Mouse (Mus musculus) right cerebral cortex, postnatal 10 days (tissue): ENCODE measurements around the gene Gm28551.
"Not testable (repeated sequence)": the region's sequence is repeated elsewhere in the genome, so short reads cannot be mapped to it uniquely, and the experiment has no call there.

Experiments used
- DNase-seq, 2 experiments: peaks; one replicate each; pipeline ENCODE4 v3.0.0; 2021; ENCODE audit warnings: low spot score in 2 of 2

Gm28551 gene

DNA sequence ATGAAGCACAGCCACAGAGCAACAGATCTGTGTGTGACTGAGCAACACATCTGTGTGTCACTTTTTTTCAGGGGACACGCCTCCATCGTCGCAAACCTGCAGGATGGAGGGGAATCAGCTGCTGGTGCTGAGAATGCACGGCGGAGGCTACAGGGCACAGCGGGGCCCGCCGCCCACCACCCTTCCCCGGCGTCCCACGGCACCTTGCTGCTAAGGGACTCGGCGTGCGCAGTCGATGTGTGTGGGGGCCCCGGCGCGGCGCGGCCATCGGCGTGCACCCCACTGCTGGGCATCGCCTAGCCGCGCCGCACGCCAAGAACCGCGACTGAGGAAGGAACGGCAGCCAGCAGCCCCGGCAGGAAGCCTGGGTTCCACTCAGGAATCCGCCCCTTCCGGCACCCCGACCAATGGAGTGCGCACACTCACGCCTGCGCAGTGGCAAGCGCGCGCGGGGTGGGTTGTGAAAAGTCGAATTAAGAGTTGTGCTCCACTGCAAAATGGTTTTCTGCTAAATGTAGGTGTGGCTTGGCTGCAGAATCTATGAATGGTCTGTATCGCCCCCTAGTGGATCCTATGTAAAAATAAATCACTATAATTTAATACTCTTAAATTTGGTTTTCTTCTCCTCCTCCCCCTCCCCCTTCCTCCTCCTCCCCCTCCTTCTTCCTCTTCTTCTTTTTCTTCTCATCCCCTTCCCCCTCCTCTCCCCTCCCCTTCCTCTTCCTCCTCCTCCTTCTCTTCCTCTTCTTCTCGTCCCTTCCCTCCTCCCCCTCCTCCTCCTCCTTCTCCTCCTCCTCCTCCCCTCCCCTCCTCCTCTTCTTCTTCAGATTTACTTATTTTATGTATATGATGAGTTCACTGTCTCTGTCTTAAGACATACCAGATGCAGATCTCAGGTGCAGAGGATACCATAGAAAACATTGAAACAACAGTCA lies at the start of gene Gm28551, which contains the start of the genes Asdurf and Asnsd1:
Gene Gm28551, minus strand, starts transcription at position 341 of the 935 bp plus-strand sequence.
Gene Asdurf, minus strand, starts transcription at position 293 of the 935 bp plus-strand sequence.
Gene Asnsd1, minus strand, starts transcription at position 426 of the 935 bp plus-strand sequence.
- peak; percentile 98 for DNase-seq

DNA sequence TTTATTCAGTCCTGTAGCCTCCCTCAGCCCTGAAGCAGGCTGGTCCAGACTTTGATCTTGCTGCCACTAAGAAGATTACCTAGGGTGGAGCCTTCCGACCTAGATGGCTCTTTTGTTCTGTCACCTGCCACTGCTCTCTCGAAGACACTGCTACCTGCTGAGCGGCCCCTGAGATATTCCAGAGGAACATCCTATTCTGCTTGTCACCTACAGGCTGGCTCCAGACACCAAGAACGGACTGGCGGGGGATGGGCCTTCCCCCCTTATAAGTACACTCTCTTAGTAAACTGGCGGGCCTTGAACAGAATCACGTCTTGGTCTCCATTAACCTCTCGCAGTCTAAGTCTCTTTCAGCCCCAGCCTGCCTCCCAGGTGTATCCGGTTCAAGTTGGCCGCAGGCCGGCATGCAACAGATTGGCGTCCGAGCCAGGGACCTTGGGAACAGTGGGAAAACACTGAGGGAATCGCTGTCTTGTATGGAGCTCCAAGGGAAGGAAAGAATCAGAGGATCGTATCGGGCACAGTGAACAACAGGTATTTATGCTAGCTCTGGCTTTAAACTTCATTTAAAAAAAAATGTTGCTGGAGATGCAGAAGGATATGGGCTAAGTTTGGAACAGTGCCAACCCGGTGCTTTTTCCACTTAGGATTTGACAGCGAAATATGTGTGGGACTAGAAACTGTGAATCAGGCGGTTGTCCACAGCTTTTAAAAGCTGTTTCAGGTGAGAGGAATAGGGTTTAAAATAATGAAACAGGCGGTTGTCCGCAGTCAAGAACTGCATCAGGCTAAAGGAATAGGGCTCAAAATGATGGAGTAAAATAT lies 41.7 kb upstream of the Gm28551 start:
- DNase-seq: peak; percentile 46 to 51

DNA sequence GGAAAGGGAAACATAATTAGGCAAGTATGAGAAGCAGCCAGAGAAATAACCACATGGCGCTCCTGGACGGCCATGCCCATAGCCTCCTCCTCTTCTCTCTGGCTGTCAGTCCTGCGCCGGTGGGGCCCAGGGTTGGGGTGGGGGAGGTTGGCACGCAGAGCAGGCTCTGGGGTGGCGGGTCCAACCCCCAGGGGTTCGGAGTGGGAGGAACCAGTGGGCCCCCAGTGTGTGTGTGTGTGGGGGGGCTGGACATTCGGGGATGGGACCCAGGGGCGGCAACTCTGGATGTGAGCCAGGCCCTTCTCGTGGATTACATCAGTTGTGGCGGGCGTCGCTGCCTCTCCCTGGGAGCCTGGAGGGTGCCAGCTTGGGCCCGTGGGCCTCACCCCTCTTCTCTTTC lies 36.3 kb upstream of the Gm28551 start:
- no peak for DNase-seq

DNA sequence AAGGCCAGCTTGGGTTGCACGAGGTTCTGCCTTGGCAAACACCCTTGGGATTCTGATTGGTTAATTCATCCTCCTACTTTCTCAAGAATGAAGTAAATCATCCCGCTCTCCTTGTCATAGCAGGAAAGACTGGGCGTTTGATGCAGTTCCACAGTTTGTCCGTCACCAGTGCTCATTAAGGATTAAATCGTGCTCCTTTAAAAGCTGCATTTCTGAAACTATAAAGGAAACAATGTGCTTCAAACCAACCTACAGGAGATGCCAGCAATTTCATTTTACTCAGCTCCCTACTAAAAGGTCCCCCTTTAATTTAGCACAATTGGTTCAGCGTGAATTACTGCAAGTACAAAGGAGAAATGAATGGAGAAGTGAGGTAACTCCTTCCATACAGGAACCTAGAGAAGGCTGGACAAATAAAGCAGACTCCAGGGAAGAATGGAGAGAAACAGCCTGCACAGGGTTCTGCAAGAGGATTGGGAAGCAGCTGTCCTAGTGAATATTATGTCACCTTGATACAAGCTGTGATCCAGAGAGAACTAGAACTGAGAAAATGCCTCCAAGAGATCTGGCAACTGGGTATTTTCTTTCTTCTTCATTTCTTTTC lies 31.7 kb upstream of the Gm28551 start:
- DNase-seq: no peak

DNA sequence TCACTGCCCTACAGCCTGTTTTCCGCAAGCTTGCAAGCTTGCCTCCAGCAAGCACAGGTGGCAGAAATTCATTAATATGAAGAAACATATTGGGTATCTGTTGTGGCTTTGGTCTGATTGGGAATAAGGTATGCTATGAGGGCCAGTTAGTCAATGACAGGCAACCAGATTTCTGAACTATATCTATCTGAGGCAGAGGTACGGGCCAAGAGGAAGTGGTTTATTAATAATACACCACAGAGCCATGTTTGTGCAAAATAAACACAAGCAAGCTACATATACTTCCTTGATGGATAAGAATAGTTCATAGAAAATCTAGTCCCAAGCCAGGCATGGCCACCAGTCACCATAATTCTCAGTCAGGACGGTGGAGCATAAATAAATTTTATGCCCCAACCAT lies 25.3 kb upstream of the Gm28551 start:
- DNase-seq: no peak

DNA sequence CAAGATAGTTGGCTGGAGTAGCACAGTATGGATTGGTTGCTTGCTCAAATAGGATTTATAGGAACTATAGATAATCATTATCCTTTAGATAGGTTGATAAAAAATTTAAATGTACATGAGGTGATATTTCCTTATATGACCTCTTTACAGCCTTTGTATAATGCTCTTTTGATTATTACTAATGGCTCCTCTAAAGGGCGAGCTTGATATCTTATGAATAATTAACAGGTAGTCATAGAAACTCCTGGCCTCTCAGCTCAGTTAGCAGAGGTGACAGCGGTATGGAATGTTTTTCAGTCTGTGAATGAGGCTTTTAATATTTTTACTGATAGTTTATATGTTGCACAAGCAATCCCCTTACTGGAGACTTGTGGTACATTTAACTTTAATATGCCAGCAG lies 23.5 kb upstream of the Gm28551 start:
- not testable (repeated sequence) for DNase-seq

DNA sequence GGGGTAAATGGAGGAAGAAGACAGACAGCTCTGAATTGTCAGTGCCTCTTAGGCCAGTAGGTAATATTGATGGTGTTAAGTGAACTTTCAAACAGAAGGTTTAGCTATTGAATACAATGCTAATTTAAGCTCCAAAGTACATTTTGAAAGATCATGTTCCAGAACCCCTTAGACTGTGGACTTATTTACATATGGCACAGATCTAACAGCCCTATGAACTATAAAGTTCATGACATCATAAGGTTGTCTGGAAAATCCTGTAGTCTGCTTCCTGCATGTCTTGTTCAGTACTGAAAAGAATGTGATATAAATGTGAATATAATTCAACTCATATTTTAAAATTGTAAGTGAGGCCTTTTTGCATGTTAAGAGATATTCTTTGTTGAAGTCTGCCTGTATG lies 6.5 kb upstream of the Gm28551 start:
- DNase-seq: no peak

DNA sequence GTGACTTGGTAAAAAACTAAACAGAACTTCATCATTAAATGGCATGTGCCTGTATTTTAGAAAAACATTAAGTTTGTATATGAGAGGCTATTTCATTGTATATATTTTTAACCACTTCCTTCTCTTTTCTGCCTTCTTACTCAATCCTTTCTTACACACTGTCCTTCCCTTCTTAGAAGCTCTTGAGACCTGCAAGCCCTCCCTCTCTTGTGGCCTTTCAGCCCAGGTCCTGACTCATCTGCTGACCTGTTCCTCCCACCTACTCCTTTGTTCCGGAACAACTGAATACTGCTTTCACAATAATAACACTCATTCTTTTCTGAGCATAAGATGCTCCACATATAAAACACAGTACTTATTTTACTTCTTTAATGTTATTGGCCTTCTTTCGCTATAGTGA lies 11.4 kb downstream of the Gm28551 start:
- no peak for DNase-seq

DNA sequence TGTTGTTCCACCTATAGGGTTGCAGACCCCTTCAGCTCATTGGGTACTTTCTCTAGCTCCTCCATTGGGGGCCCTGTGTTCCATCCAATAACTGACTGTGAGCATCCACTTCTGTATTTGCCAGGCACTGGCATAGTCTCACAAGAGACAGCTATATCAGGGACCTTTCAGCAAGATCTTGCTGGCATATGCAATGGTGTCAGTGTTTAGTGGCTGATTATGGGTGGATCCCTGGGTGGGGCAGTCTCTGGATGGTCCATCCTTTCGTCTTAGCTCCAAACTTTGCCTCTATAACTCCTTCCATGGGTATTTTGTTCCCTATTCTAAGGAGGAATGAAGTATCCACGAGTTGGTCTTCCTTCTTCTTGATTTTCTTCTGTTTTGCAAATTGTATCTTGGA lies 15.1 kb downstream of the Gm28551 start:
- not testable (repeated sequence) for DNase-seq

DNA sequence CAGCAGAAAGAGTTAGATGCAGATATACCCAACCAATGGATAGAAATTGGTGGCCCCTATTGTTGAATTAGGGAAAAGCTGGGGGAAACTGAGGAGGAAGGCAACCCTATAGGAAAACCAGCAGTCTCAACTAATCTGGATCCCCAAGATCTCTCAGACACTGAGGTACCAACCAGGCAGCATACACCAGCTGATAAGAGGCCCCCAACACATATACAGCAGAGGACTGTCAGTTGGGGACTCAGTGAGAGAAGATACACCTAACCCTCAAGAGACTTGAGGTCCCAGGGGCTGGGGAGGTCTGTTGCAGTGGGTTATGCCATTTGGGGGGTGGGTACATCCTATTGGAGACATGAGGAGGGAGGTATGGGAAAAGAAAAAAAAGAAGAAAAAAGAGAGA lies 17.0 kb downstream of the Gm28551 start:
- no peak for DNase-seq

DNA sequence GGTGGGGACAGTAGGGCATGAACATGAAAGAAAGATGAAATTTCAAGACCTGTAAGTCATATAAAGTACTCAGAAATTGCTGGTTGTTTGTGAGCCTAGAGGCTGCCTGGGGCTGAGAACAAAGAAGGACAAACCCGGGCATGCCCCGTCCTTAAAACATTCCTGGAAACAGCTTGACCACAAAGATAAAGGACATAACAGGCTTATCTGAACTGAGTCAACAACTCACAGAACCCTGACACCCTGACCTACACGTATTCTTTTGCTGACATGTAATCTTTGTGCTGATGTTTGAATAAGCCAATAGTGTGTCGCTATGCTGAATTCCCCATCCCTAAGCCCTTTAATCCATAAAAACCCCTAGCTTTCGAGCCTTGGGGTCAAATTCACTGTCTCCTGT lies 18.9 kb downstream of the Gm28551 start:
- DNase-seq: not testable (repeated sequence)

DNA sequence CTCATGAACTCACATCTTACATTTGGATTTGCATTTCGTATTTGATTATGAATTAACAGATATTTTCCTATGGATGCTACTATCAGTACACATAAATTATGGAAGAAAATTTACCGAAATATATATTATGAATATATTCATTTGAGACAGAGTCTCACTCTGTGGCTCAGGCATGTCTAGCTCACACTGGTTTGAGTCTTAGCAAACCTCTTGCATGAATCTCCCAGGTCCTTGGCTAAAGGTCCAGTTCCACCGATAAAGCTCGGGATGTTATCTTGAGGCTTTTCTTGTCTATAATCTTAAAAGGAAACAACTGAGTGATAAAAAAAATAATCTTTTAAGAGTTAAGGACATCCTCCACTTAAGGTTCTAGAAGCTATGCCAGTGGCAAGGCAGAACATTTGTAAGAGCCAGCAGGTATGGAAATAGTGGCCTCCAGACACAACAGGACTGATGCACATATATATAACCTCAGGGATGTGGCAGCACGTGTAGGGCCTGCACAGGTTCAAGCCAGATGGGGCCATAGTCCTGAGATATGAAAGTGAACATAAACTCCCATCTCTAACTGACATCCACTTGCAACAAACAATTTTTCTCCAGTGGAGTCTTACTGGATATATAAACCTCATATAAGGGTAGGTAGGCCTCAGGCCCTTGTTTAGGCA lies 27.5 kb downstream of the Gm28551 start:
- DNase-seq: no peak

DNA sequence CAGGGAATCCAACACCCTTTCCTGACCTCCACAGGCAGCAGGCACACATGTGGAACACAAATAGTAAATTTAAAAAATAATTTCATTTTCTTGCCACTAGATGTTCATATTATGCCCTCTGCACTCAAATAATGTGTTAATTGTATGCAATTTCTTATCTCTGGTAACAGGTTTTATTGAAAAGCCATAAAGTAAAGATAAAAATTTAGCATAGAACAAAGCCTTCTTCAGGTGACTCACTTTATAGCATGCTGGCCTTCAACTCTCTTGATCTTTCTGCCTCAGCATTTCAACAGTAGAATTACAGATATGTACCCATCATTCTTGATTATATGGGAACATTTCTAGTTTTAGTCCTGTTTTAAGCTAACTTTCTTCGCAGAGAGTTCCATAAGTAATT lies 28.2 kb downstream of the Gm28551 start:
- DNase-seq: no peak

DNA sequence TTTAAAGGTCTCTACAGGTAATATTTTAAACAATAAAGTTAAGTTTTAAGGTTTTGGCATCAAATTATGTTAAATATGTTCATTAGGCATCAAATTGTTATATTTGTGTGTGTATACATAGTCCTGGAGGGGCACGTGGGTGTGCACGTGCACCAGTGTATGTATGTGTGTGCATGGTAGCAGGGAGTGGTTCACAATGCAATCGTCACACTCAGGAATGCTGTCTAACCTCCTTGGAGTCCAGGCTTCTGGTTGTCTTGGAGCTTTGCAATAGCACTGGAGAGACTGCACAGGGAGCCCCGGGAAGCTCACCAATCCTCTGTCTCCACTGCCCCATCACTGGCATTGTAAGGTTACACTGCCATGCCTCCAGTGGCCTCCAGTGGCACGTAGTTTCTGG lies 29.2 kb downstream of the Gm28551 start:
- DNase-seq: no peak

DNA sequence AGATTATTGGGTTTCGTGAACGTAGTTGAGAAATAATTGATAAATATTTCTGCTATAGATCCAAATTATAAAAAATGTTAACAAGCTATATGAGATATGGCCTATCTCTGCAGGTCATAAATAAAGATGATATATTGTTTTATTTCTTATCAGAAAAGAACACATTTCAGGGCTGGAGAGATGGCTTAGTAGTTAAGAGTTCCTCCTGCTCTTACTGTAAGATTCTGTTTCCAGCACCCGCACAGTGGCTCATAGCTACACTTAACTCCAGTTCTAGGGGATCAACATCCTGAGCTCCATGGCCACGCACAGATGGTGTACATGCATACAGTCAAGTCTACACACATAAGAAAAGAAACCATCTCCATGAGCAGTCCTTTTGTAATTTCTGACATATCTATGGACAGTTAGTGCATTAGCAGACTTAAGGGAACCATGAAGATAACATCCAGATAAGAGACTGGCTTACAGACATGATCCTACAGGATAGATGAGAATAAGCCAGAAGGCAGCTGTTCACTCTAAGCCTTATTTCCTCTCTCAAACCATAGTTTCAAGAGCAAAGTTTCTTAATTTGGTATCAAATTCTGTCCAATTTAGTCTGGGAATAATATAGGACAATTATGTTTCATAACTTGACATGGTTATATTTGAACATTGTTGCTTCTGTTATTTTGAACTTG lies 30.7 kb downstream of the Gm28551 start:
- no peak for DNase-seq

DNA sequence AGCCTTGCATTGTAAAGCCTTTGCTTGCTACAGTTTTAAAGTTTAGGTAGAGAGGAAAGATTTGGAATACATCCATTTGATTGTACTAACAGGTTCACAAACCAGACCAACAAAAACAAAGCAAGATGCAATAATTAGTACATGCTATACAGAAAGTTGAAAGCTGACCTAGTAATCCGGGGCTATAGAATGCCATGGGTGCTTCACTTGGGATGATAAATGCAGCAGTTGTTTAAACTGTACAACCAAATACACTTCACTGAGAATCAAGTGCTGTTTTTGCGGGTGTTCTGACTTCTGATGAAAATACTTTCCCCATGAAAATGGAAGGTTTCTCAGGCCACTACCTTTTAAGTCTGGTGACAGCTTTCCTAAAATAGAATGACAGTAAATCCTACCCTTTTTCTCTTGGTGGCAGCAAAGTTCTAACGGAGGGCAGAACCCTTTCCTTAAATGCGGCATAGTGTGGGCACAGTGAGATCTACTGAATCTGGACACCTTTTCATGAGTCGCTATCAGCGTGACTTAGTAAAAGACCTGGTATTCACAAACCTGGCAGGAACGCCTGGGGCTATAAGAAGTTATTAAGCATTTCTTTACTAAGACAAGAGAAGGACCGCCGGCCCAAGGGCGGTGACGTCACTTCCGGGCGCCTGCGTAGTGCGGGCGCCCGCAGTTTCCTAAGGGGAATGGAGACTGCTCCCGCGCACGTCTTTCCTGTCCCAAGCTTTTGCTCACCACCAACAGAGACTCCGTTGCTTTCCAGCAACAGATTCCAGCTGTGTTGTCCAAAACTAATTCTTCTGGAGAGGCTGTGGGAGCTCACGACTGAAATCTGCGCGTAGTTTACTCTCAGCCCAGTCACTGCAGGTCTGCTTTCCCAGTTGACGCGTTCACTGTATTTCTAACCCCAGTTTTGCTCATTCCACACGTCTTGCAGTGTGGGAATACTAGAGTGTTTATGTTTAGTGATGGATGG lies 39.2 kb downstream of the Gm28551 start, which contains the start of gene Osgepl1:
Gene Osgepl1, plus strand, starts transcription at position 636 of the 979 bp plus-strand sequence.
- DNase-seq: peak; percentile 91

DNA sequence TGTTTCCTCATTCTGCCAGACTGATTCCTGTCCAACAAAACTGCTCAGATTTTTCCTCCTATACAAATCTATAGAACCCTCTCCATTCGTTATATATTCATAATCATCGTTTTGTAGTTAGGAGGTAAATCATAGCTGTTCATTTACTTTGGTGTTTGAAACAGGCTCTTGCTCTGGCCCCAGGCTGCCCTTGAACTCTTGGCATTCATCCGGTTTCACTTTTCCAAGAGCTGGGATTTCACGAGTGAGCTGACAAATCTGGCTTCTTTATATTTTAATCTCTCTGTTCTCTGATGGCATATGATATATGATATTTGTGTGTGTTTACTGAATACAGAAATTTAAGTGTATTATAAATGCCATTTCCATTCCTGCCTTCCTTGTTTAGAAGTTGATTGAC lies 52.0 kb downstream of the Gm28551 start:
- no peak for DNase-seq

DNA sequence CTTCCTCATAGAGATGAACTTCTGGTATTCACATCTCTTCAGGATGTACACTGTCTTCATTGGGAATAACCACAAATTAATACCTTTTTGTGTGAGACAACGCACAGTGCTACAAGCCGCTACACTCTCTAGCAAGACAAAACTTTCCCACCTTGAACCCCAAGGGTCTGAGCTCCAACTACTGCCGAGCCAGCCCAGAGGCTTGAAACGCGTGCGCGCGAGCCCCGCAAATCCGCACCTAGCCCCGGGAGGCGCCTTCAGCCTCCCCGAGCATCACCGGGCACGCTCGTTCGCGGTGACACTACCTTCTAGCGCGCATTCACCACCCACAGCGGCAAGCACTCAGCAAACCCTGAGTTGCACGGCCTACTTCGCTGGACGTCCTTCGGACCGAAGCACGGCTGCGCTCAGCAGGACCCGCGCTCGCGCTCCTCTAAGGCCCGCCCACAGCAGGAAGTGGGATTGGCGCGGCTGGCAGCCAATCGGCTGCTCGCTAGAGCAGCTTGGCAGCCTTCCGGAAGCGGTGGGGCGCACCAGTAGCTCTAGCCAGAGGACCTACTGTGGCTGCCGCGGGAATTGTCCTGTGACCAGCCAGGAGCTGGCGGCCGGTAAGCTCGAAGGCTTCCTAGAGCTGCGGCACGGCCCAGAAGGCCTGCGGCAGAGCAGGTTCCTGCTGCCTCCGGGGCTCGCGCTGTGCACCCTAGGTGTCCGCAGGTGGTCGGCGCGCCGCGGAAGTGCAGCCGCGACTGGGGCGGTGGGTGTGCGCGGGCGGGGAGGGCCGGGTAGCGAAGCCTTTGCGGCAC lies 55.7 kb downstream of the Gm28551 start, which contains the start of the genes Pms1, Ormdl1 and Gm28778:
Gene Pms1, minus strand, starts transcription at position 438 of the 803 bp plus-strand sequence.
Gene Ormdl1, plus strand, starts transcription at position 515 of the 803 bp plus-strand sequence.
Gene Gm28778, plus strand, starts transcription at position 531 of the 803 bp plus-strand sequence.
- DNase-seq: peak; percentile 95 to 96
